Mouse (Mus musculus): ENCODE data around the gene Gm18596.
"Not testable (repeated sequence)": the region's sequence is repeated elsewhere in the genome, so short reads cannot be mapped to it uniquely, and the experiment has no call there.

GRCm38 (mm10) chr10:77776844-77777243 lies 34.4 kb upstream of the Gm18596 start, which contains the start of gene Gm7138:
- TF ChIP-seq CTCF, POLR2A (IDR thresholded peaks at IDR 0.05; ENCODE audit: insufficient read depth, low read depth, low read length): not testable (repeated sequence)

All from olfactory bulb, adult 2 months (tissue).